Mouse (Mus musculus) midbrain, embryonic 13.5 days (tissue): Measurements from ENCODE around the gene Gm9970. TPM values are rescaled to one million over a fixed set of nuclear protein-coding genes. Genes with fewer than 3 reads are reported as not detected.

ENCODE experiments used
- ATAC-seq: fragments of 200-750 bp; cut with Nextera tagmentation; 2 replicates; pipeline ENCODE4 v1.8.0; 2017; ENCODE audit warnings: mild to moderate bottlenecking, moderate TSS enrichment, moderate library complexity
- H3K27ac ChIP-seq: fragments of 300-500 bp; sonication (generic); 2 replicates; pipeline ENCODE4 v1.5.1; 2015; ENCODE audit warnings: inconsistent platforms, mild to moderate bottlenecking, moderate library complexity
- H3K27me3 ChIP-seq: fragments of 300-500 bp; sonication (generic); 2 replicates; pipeline ENCODE4 v1.6.1; 2015; ENCODE audit warnings: mild to moderate bottlenecking, inconsistent platforms
- H3K36me3 ChIP-seq: fragments of 300-500 bp; sonication (generic); 2 replicates; pipeline ENCODE4 v1.6.1; 2015; ENCODE audit warnings: mild to moderate bottlenecking, inconsistent platforms
- H3K4me1 ChIP-seq: fragments of 300-500 bp; sonication (generic); replicated peaks from 2 replicates; pipeline ENCODE4 v1.6.1; 2015; ENCODE audit warnings: inconsistent platforms
- H3K4me2 ChIP-seq: fragments of 300-500 bp; sonication (generic); replicated peaks from 2 replicates; pipeline ENCODE4 v1.6.1; 2015; ENCODE audit warnings: moderate library complexity, mild to moderate bottlenecking, inconsistent platforms
- H3K4me3 ChIP-seq: fragments of 300-500 bp; sonication (generic); replicated peaks from 2 replicates; pipeline ENCODE4 v1.5.1; 2015; ENCODE audit warnings: mild to moderate bottlenecking, inconsistent platforms
- H3K9ac ChIP-seq: fragments of 300-500 bp; sonication (generic); replicated peaks from 2 replicates; pipeline ENCODE4 v1.6.1; 2015; ENCODE audit warnings: mild to moderate bottlenecking, inconsistent platforms
- H3K9me3 ChIP-seq: fragments of 300-500 bp; sonication (generic); 2 replicates; pipeline ENCODE4 v1.6.1; 2016; ENCODE audit warnings: mild to moderate bottlenecking, inconsistent platforms
- WGBS: fragments of 180-500 bp; shearing (Covaris S2); methylation state at CpG from one replicate; pipeline ENCODE4 v1.1.7; 2015; 5-methylcytosine and 5-hydroxymethylcytosine counted together
- polyA plus RNA-seq: library from polyadenylated mRNA; unstranded; fragments of >200 nt; fragmentation: Nextera tagmentation; extraction: Ambion mirVana; gene quantifications from 2 replicates; pipeline ENCODE4 v1.2.1, GENCODE M21; 2015

The Gm9970 gene
- polyA plus RNA-seq, 1 experiment from 2014 or later = 0.63 TPM

DNA sequence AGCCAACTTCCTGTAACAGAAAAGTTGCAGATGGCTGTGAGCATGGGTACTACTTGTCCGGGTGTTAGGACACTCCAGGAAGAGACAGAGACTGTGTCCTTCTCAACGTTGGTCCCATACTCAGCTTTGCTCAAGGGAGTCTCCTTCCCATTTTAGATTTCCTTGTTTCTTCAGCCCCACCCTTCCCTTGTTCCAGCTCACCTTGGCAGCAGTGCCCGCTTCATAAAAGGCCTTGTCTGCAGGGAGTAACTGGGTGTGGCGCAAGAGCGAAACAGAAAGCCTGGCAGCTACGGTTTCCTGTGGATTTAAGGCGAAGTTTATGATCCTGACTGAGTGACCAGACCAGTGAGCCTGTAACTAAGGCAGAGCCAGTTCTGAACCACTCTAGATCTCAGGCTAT lies 13.4 kb upstream of the Gm9970 start:
- no peaks in the 10 kb centered on the region for H3K9me3 ChIP-seq
- no peak for ATAC-seq
- no peak overlapping the region for H3K9ac ChIP-seq
- WGBS = 90% methylated on average over 7 of the region's 7 CpGs
- peaks cover 9% of the 10 kb centered on the region for H3K4me1 ChIP-seq
- H3K27ac ChIP-seq = no peak overlapping the region
- no peaks in the 10 kb centered on the region for H3K27me3 ChIP-seq
- H3K36me3 ChIP-seq = peaks cover 91% of the 10 kb centered on the region
- H3K4me2 ChIP-seq = no peak overlapping the region
- H3K4me3 ChIP-seq = no peak overlapping the region

DNA sequence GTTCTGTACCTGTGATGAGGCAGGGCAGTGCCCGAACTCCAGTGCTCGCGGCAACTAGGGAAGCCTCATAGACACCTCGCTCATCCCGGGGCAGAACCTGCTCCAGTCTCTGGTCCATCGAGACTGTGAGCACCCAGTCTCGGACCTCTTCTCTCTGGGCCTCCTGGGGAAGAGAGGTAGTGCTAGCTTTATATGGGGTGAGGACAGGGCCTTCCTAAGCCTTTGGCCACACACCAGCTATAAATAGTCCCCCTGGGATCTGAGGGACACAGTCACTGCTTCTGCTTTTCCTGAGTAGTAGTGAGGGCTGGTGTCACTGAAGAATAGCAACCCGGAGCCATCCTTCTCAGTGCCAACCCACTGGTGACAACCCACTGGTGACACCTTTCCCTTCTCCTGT lies 12.8 kb upstream of the Gm9970 start:
- no peak overlapping the region for H3K4me2 ChIP-seq
- H3K27ac ChIP-seq = no peak overlapping the region
- H3K4me3 ChIP-seq = no peak overlapping the region
- no peaks in the 10 kb centered on the region for H3K9me3 ChIP-seq
- WGBS = 95% methylated on average over 8 of the region's 8 CpGs
- no peak overlapping the region; the same call in 1 of the 2 replicates for H3K9ac ChIP-seq
- H3K27me3 ChIP-seq = no peaks in the 10 kb centered on the region
- no peak for ATAC-seq
- H3K4me1 ChIP-seq = peaks cover 9% of the 10 kb centered on the region
- peaks cover 92% of the 10 kb centered on the region for H3K36me3 ChIP-seq

DNA sequence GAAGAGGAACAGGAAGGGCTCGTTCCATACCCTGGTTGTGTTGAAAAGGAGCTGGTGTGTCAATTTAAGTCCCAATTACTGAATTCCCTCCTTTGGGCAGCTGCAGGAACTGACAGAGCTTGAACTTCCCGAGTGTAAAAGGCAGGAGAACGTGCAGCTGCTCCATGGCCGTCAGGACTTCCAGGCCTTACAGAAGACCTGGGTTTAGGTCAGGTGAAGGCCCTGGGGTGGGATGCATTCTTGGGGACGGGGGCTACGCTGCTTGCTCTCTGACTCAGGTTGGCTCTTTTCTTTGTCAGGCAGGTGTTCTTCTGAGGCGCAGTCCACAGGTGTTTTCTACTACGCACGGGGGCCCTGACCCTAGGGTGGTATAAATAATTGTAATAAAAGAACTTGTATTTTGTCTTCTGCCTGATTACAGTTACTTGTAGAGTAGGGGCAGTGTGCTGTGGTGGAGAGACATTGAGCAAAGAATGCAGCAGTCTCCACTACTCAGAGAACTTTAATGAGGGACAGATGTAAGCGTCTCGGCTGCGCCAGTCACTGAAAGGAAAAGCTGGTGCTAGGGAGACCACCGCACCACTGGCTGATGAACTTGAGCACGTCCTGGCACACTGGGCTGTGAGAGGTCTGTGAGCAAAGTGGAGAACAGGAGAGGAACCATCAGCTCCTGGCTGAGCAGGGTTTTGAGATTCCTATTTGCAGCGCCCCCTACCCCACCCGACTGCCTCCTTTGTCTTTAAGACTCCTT lies 11.9 kb upstream of the Gm9970 start:
- no peak for ATAC-seq
- Histone ChIP-seq H3K4me2 (no peak overlapping the region), H3K9me3 (no peaks in the 10 kb centered on the region), H3K4me1 (peaks cover 9% of the 10 kb centered on the region), H3K27me3 (no peaks in the 10 kb centered on the region), H3K36me3 (peaks cover 94% of the 10 kb centered on the region), H3K27ac (no peak overlapping the region), H3K4me3 (no peak overlapping the region), H3K9ac (no peak overlapping the region)
- whole genome bisulfite sequencing = 87% methylated on average over 16 of the region's 16 CpGs

DNA sequence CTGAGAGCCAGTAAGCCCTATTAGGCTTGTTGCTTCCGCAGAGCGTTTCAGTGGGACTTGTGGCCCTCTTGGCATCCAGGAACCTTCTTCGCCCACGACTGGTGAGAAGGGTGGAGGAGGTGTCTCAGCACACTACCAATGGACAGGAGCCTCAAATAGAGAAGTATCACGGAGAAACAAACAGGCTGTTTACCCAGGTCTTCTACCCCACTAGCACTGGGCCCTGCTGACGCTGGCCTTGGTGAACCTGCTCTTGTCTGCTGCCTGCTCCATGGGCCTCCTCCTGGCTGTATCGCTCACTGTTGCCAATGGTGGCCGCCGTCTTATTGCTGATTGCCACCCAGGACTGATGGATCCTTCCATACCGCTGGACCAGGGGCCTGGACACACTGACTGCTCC lies 11.1 kb upstream of the Gm9970 start:
- no peak overlapping the region for H3K9ac ChIP-seq
- H3K9me3 ChIP-seq = no peaks in the 10 kb centered on the region
- peaks cover 97% of the 10 kb centered on the region for H3K36me3 ChIP-seq
- peak overlapping the region; percentile 15; the same call in 1 of the 2 replicates for H3K4me2 ChIP-seq
- H3K4me1 ChIP-seq = peaks cover 9% of the 10 kb centered on the region
- peak; percentile 22; the same call in 1 of the 2 replicates for ATAC-seq
- no peaks in the 10 kb centered on the region for H3K27me3 ChIP-seq
- WGBS = 53% methylated on average over 10 of the region's 10 CpGs
- H3K27ac ChIP-seq = no peak overlapping the region
- H3K4me3 ChIP-seq = no peak overlapping the region

DNA sequence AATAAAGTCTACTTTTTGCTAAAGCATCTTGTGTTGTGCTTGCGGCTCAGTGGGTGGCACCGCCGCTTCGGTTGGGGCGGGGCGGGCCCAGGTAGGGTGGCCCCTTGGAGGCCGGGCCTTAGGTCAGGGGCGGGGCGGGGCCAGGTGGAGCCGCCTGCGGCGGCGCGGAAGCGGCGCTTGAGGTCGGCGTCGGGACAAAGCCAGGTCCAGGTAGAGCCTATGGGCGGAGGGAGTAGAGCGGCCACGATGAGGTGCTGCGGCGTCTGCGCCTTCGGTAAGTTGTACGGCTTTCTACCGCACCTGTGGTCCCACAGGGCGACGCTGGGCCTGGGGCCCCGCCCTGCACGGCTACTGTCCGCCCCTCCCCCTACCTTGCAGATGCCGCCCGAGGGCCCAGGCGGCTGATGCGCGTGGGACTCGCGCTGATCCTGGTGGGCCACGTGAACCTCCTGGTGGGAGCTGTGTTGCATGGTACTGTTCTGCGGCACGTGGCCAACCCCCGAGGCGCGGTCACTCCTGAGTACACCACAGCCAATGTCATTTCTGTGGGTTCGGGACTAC lies 10.6 kb upstream of the Gm9970 start, which contains the start of gene Krtcap3:
Gene Krtcap3 (plus strand): TSS at position 151 of the 561 bp plus-strand sequence.
- ATAC-seq = peak; percentile 75
- Histone ChIP-seq H3K4me2 (peak within 1 kb of the TSS; percentile 15), H3K4me3 (no peak within 1 kb of the TSS), H3K27me3 (no peaks in the 10 kb centered on the region), H3K27ac (no peak within 1 kb of the TSS), H3K9me3 (no peaks in the 10 kb centered on the region), H3K9ac (peak within 1 kb of the TSS; percentile 41; the same call in 1 of the 2 replicates), H3K36me3 (peaks cover 99% of the 10 kb centered on the region), H3K4me1 (peaks cover 9% of the 10 kb centered on the region)
- WGBS = 13% methylated on average over 45 of the region's 47 CpGs

DNA sequence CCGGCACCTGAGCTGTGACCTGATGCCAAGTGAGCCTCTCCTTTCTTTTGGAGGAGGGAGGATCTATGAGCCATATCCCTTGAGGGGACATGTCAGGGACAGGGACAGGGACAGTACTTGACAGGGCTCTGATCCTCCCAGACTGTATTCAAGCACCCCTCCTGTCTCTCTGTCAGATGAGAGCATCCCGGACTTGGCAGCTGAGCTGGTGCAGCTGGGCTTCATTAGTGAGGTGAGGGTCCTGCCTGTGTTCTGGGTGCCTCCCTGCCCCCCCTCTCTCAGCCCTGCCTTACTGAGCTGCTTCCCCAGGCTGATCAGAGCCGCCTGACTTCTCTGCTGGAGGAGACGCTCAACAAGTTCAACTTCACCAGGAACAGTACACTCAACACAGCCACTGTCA lies 9.7 kb upstream of the Gm9970 start:
- no peaks in the 10 kb centered on the region for H3K9me3 ChIP-seq
- 54% methylated on average over 4 of the region's 4 CpGs for WGBS
- no peak overlapping the region for H3K9ac ChIP-seq
- ATAC-seq = peak; percentile 37; the same call in 1 of the 2 replicates
- no peak overlapping the region for H3K4me3 ChIP-seq
- no peak overlapping the region for H3K27ac ChIP-seq
- H3K4me1 ChIP-seq = peaks cover 9% of the 10 kb centered on the region
- H3K36me3 ChIP-seq = peaks cover 99% of the 10 kb centered on the region
- H3K27me3 ChIP-seq = no peaks in the 10 kb centered on the region
- no peak overlapping the region for H3K4me2 ChIP-seq

DNA sequence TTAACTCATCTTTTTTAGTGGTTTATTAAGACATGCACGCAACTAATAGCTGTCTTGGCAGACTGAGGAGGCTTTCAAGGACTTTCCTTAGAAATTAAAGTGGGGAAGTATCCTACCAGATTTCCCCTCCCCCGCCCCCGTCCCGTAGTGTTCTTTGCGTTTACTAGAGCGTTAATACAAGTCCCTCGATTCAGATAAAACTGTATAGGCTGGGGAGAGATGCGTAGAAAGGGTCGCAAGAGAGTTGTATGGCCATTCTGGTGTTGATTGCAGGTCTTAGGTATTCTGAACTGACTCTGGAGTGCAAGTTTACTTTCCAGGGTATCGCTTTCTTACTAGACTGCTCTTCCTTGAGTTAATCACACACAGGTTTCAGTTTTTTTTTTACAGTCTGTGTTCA lies 1.2 kb upstream of the Gm9970 start:
- Histone ChIP-seq H3K27me3 (no peaks in the 10 kb centered on the region), H3K4me3 (peak overlapping the region; percentile 93), H3K36me3 (peaks cover 36% of the 10 kb centered on the region), H3K4me2 (peak overlapping the region; percentile 76), H3K9ac (peak overlapping the region; percentile 96), H3K4me1 (peaks cover 14% of the 10 kb centered on the region), H3K9me3 (no peaks in the 10 kb centered on the region), H3K27ac (no peak overlapping the region; the same call in 1 of the 2 replicates)
- WGBS = 24% methylated on average over 10 of the region's 10 CpGs
- ATAC-seq = no peak

DNA sequence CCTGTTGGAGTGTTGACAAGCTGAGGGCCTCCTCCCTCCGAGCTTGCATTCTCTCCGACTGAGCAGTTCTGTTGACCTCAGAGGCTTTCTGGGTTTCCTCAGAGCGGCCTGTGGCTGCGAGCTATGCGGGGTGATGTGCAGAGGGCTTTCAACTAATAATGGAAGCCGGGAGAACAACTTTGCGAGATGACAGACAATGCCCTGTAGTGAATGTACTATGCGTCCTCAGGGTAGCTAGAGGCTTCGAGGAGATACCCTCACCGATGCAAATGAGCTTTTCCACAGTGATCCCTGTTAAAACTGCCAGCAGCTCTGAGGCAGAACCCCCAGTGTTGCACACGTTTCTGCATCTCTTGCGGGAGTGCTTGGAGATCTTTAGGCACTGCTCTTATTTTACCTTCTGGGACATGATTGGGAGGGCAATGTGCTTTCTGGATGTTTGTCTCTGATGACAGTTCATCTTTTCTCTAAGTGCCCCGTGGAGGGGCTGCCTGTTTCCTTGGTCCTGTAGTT lies 546 bp upstream of the Gm9970 start:
- WGBS = under 1% methylated on average over 13 of the region's 13 CpGs
- Histone ChIP-seq H3K4me1 (peaks cover 14% of the 10 kb centered on the region), H3K4me3 (peak overlapping the region; percentile 93), H3K9me3 (peaks cover 1% of the 10 kb centered on the region; the same call in 1 of the 2 replicates), H3K9ac (peak overlapping the region; percentile 96), H3K36me3 (peaks cover 30% of the 10 kb centered on the region), H3K27me3 (no peaks in the 10 kb centered on the region), H3K4me2 (peak overlapping the region; percentile 76), H3K27ac (peak overlapping the region; percentile 97)
- no peak for ATAC-seq

DNA sequence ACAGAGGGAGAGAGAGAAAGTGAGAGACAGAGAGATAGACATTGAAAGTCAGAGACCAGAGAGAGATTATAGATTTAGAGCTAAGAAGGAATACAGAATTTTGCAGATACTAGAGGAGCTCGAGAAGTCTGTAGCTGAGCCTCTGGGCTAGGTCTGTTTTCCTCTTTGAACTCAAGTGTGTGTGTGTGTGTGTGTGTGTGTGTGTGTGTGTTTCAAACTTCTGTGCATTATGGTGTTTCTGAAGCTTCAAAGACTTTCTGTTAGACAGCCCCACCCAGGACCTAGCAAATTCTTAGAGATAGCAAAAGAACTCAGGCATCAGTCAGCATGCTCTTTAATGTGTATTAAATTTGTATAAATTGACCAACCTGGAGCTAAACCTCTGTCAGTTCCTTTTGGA lies 14.4 kb downstream of the Gm9970 start:
- H3K4me1 ChIP-seq = peaks cover 2% of the 10 kb centered on the region
- H3K27ac ChIP-seq = no peak overlapping the region
- WGBS = 75% methylated on average over 1 of the region's 1 CpGs
- H3K9me3 ChIP-seq = no peaks in the 10 kb centered on the region
- H3K36me3 ChIP-seq = no peaks in the 10 kb centered on the region
- H3K27me3 ChIP-seq = no peaks in the 10 kb centered on the region
- H3K4me3 ChIP-seq = no peak overlapping the region
- no peak overlapping the region for H3K9ac ChIP-seq
- no peak overlapping the region for H3K4me2 ChIP-seq
- no peak for ATAC-seq

DNA sequence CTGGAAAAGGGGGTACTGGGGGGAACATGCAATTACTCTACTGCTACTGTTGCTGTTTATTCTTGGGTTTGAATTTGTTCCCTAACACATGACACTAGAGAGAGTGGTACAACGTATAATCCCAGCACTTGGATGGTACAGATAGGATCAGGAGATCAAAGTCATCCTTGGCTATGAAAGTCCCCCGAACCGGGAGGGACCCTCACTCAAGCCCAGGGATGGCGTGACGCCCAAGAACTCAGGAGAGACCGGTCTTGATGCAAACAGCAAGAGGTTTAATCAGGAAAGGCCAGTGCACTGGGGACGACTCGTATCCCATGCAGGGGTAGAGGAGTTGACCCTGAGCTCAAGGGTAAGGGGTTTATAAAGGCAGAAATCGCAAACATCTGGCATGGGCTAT lies 18.3 kb downstream of the Gm9970 start:
- Histone ChIP-seq H3K4me1 (peaks cover 24% of the 10 kb centered on the region), H3K9me3 (no peaks in the 10 kb centered on the region), H3K27me3 (no peaks in the 10 kb centered on the region), H3K4me3 (no peak overlapping the region), H3K27ac (no peak overlapping the region), H3K36me3 (no peaks in the 10 kb centered on the region), H3K9ac (no peak overlapping the region), H3K4me2 (no peak overlapping the region)
- ATAC-seq = no peak
- WGBS = 96% methylated on average over 9 of the region's 9 CpGs

DNA sequence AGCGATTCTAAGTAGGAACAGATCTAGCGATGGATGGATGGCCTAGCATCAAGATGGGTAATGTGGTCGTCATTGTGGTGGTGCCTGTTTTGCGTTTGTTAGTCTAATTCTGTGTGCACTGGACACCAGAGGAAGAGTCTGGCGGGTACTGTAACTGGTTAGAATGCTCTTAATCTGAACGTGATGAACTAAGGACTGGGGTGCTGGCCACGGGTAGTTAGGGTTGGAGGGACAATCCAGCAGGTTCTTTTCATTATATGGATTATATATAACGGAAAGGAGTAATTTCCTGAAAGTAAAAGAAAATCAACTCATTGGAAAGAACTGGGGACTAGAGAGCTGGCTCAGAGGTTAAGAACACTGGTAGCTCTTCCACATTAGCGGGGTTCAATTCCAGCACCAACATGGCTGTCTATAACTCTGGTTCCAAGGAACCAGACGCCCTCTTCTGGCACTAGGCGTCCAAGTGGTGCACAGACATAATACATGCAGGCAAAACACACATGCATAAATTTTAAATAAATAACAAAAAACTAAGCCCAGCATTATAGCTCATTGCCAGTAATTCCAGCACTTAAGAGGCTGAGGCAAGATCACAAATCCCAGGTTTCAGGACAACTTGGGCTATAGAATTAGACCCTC lies 19.6 kb downstream of the Gm9970 start:
- Histone ChIP-seq H3K27me3 (no peaks in the 10 kb centered on the region), H3K4me1 (peaks cover 24% of the 10 kb centered on the region), H3K27ac (peak overlapping the region; percentile 95), H3K36me3 (no peaks in the 10 kb centered on the region), H3K4me2 (peak overlapping the region; percentile 91), H3K9ac (peak overlapping the region; percentile 94), H3K9me3 (no peaks in the 10 kb centered on the region), H3K4me3 (peak overlapping the region; percentile 85)
- peak; percentile 29; the same call in 1 of the 2 replicates for ATAC-seq
- WGBS = 9% methylated on average over 11 of the region's 11 CpGs
